Mouse (Mus musculus): ENCODE data around the gene Calm3.

Gene Calm3

DNA sequence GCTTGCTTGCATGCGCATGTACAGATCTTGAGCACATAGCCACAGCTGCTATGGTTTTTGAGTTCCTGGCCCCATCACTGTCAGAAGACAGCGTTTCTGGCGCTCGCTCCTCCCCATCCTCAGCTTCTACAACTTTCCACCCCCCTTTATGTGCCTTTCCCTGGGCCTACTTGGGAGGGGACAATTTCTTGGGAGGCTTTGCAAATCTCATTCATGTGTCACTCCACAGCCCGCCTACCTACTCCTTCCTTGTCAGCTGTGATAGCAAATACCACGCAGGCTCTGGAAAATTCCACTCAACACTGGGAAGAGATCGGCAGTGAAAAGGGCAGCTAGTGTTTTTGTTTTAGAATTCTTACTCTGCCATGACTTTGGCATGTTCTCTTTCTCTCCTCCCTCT is 16.4 kb upstream of the Calm3 start:
- no peak for DNase-seq

GRCm38 (mm10) chr7:16938117-16938791 is 14.3 kb upstream of the Calm3 start:
- DNase-seq: no peak

GRCm38 (mm10) chr7:16937312-16937711 is 13.4 kb upstream of the Calm3 start:
- DNase-seq: no peak

GRCm38 (mm10) chr7:16932704-16933577 is 9.0 kb upstream of the Calm3 start:
- DNase-seq: peak; percentile 75

DNA sequence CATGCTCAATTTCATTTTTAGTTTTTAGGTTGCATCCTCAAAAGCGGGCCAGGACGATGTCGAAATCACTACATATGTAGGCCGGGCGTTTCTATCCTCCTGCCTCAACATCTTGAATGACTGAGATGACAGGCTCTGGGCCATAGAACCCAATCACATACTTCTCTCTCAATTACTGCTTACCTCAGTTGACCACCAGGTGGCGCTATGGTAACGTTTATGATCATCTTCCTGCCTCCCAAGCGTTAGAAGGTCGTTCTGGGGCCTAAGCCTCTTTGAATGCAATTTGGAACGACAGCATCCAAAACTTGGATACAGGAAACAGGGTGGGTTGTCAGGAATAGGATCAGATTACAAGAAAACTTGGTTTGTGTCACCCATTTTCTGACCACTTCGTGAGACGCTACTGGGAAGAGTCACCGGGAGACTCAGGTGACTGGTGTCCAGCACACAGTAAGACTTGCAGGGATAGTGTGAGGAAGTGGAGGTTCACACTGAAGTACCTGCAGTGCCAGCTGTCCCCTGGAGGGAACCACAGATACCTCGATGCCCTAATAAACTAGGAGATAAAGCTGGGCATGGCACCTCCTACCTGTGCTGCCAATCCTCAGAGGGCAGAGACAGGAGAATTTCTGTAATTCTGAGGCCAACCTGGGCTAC is 8.2 kb upstream of the Calm3 start:
- peak; percentile 90 for DNase-seq

GRCm38 (mm10) chr7:16930850-16931249 is 6.9 kb upstream of the Calm3 start:
- peak; percentile 79 for DNase-seq

DNA sequence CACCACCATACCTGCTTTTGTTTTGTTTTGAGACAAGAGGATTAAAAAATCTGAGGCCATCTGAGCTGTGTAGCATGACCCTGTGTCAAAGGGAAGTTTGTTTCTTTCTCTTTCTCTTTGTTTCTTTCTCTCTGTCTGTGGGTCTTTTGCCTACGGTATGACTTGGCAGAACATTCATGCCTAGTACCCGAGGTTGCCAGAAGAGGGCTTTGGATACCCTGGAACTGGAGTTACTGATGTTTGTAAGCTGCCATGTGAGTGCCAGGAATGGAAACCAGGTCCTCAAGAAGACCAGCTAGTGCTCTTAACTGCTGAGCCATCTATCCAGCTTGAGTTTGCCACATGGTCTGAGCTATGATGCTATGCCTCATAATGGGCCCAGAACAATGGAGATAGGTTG is 4.4 kb upstream of the Calm3 start:
- no peak for DNase-seq

- no peak for DNase-seq
Observed at GRCm38 (mm10) chr7:16923283-16924036, 454 bp downstream of the Calm3 start.

- no peak for DNase-seq
Observed at GRCm38 (mm10) chr7:16922360-16922973, 1.4 kb downstream of the Calm3 start.

- DNase-seq: no peak
Observed at GRCm38 (mm10) chr7:16921881-16922335, 2.0 kb downstream of the Calm3 start.

- no peak for DNase-seq
Observed at GRCm38 (mm10) chr7:16920818-16921791, 2.8 kb downstream of the Calm3 start.

DNA sequence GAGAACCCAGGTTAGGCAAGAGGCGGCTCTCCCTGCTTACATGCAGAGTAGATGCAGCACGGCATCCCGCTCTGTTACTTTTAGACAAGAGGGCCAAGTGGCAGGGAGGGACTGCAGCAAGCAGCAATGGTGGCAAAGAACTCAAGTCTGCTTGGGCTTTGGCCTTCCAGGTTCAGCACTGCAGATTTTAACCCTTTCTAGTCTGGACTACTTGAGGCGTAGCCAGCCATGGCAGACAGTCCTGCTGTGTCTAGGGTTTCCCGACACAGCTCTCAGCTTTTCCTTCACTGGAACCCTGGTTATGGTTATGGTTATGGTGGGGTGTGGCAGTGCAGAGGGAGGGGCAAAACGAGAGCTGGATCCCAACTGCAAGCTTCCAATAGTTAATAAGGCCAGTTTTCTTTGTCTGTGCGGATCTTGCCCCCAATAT is 3.7 kb downstream of the Calm3 start:
- DNase-seq: no peak

GRCm38 (mm10) chr7:16919395-16920149 is 4.3 kb downstream of the Calm3 start:
- no peak for DNase-seq

DNA sequence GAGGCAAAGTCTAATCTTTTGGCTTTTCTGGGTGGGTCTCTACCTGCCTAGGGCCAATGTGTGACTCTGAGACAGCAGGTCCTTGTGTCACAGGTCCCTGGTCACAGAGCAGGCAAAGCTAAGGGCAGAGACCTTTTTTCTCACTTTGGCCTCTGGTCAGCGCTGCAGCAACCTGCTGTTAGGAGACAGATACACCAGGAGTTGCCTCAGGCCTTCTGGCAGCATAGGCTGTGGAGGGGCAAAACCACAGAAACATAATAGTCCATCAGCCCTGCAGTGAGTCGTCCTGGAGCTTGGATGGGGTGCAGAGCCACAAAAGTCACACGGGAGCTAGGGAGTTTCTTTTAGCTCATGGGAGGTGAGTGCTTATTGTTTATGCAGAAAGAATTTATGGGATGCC is 5.2 kb downstream of the Calm3 start:
- DNase-seq: no peak

- DNase-seq: no peak
Observed at GRCm38 (mm10) chr7:16918014-16918413, 5.9 kb downstream of the Calm3 start.

- DNase-seq: no peak
Observed at GRCm38 (mm10) chr7:16917447-16917846, 6.5 kb downstream of the Calm3 start.

DNA sequence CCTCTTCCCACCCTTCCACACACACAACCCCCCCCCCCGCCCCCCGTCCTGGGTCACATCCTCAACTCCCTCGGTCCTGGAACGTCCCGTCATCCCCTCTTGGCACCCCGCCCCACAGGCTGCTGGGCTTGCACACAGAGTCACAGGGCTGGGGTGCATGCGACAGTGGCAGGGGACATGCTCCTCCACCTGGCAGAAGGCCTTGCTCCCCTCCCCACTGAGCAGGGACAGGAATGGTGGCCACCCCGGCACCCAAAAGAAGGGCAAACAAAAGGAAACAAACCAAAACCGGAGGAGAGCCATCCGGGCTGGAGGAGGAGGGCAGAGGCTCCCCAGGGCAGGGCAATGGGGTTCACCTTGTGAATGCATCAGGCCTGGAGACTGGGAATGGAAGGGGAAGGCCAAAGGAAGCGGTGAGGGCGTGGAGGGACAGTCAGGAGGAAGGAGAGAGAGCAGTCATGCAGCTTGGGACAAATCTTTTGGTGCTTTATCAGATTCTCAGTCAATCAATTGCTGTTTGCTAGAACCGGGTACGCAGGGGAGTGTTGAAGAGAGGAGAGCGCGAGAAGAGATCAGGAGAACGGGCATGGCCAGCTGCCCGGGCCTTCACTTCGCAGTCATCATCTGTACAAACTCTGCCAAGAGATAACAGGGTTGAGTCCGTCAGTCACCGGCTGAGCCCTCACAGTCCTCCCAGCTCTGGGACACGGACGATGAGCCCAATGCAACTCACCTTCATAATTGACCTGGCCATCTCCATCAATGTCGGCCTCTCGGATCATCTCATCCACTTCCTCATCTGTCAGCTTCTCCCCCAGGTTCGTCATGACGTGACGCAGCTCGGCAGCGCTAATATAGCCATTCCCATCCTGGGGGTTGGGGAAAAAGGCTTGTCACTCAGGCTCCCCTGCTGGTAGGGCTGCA is 7.3 kb downstream of the Calm3 start:
- DNase-seq: no peak

- no peak for DNase-seq
Observed at GRCm38 (mm10) chr7:16915461-16916340, 8.2 kb downstream of the Calm3 start.

Data from lung, postnatal 14 days (tissue).